Comparison of ENCODE assay signal across 32 mouse cellular contexts in the genomic region with DNA sequence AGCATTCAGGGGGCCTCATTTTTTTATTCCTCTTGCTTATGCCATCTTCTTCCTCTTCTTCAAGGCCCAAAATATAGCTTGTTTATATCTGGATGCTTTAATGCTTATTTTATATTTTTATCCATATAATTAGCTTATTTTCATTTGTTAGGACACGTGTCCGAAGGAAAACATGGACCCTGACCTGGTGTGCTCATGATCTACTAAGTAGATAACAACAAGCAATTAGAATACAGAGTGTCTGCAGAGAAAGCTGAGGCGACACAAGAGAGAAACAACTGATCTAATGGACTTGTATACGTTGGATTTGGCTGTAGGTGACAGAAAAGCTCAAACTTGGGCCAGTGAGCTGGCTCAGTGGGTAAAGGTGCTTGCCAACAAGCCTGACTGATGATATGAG. TPM values are rescaled to one million over a fixed set of nuclear protein-coding genes. Genes with fewer than 3 reads are reported as not detected.
"Had no signal": no experiment of that assay in that cellular context is flagged by ENCODE, and none has a peak within 500 bp of the region (broad histone marks: within the 10 kb centered on the region; RNA-seq: fewer than 3 reads in every experiment).

No protein-coding gene starts in this region.

- H3K27me3 ChIP-seq: limb, embryonic 15.5 days had no signal

- H3K4me3 ChIP-seq: left cerebral cortex, adult 2 months; limb, embryonic 10.5 days; limb, embryonic 12.5 days; limb, embryonic 13.5 days; limb, embryonic 15.5 days; liver, embryonic 13.5 days; liver, embryonic 15.5 days; lung, embryonic 15.5 days; megakaryocyte, embryonic 14.5 days; midbrain, embryonic 10.5 days; midbrain, embryonic 12.5 days; midbrain, embryonic 13.5 days; midbrain, embryonic 15.5 days; myocyte had no signal

- H3K9me3 ChIP-seq: limb, embryonic 10.5 days; limb, embryonic 12.5 days; limb, embryonic 13.5 days; limb, embryonic 15.5 days; liver, embryonic 13.5 days; liver, embryonic 15.5 days; lung, embryonic 15.5 days; megakaryocyte, embryonic 14.5 days; midbrain, embryonic 10.5 days; midbrain, embryonic 12.5 days; midbrain, embryonic 13.5 days; midbrain, embryonic 15.5 days had no signal

- H3K36me3 ChIP-seq: limb, embryonic 10.5 days; limb, embryonic 12.5 days; limb, embryonic 13.5 days; limb, embryonic 15.5 days; liver, embryonic 13.5 days; liver, embryonic 15.5 days; lung, embryonic 15.5 days; midbrain, embryonic 10.5 days; midbrain, embryonic 12.5 days; midbrain, embryonic 13.5 days; midbrain, embryonic 15.5 days had no signal

- H3K4me1 ChIP-seq: liver, embryonic 13.5 days; liver, embryonic 15.5 days; lung, embryonic 15.5 days; midbrain, embryonic 12.5 days; midbrain, embryonic 13.5 days; midbrain, embryonic 15.5 days had no signal

- DNase-seq: left cerebral cortex, postnatal 4 days; liver; liver, embryonic 13.5 days; liver, postnatal 0 days; lung, adult 18-20 months; lung, adult 2 months; lung, embryonic 14.5 days; lung, postnatal 10 days; lung, postnatal 14 days; lung, postnatal 36 days; lung, postnatal 4 days; midbrain, embryonic 14.5 days had no signal

- H3K27ac ChIP-seq: left cerebral cortex, adult 2 months; limb, embryonic 10.5 days; limb, embryonic 12.5 days; limb, embryonic 13.5 days; limb, embryonic 15.5 days; liver, embryonic 13.5 days; liver, embryonic 14.5 days; liver, embryonic 15.5 days; lung, embryonic 15.5 days; macrophage; midbrain, embryonic 10.5 days; midbrain, embryonic 12.5 days; midbrain, embryonic 13.5 days; midbrain, embryonic 15.5 days had no signal

- H3K4me2 ChIP-seq: limb, embryonic 12.5 days; limb, embryonic 13.5 days; limb, embryonic 15.5 days; liver, embryonic 11.5 days; liver, embryonic 13.5 days; liver, embryonic 15.5 days; lung, embryonic 14.5 days; lung, embryonic 15.5 days; midbrain, embryonic 11.5 days; midbrain, embryonic 12.5 days; midbrain, embryonic 13.5 days; midbrain, embryonic 15.5 days had no signal

- H3K9ac ChIP-seq: limb, embryonic 12.5 days; limb, embryonic 13.5 days; limb, embryonic 15.5 days; liver, embryonic 13.5 days; liver, embryonic 14.5 days; liver, embryonic 15.5 days; liver, postnatal 0 days; lung, embryonic 14.5 days; lung, embryonic 15.5 days; midbrain, embryonic 12.5 days; midbrain, embryonic 13.5 days; midbrain, embryonic 15.5 days had no signal

- ATAC-seq: liver, postnatal 0 days; lung, postnatal 0 days; midbrain, embryonic 13.5 days; midbrain, embryonic 15.5 days; midbrain, embryonic 16.5 days had no signal

RNA-seq across cellular contexts. Expression of a gene that starts 15.9 kb away (rescaled TPM):
- total RNA-seq: megakaryocyte-erythroid progenitor cell, adult 5-6 weeks had no signal
- polyA plus RNA-seq: liver, postnatal 0 days; macrophage had no signal
